Mouse (Mus musculus) left cerebral cortex, postnatal 36 days (tissue): ENCODE results near the gene Krt35. TPM values are rescaled to one million over a fixed set of nuclear protein-coding genes. Genes with fewer than 3 reads are reported as not detected.

Experiments
- DNase-seq, 2 experiments: peaks; one replicate each; pipeline ENCODE4 v3.0.0; 2021 to 2022; ENCODE audit warnings: low spot score in 2 of 2, mixed read lengths in 1 of 2
- intact Hi-C: fragments of 180-260 bp; cut with DNase I; formaldehyde crosslinking; loops from one replicate; pipeline ENCODE4 v1.15.1; 2025
- total RNA-seq, 2 experiments: library from RNA; stranded (reverse); gene quantifications; 2 replicates each; pipeline ENCODE4 v1.2.3; 2021

The Krt35 gene
- total RNA-seq, 2 experiments from 2014 or later = not detected

GRCm38 (mm10) chr11:100067293-100068036, 28.6 kb downstream of the Krt35 start:
- intact Hi-C loops = no loop called here
- DNase-seq = no peak

GRCm38 (mm10) chr11:100066236-100067010, 29.6 kb downstream of the Krt35 start:
- intact Hi-C loops = no loop called here
- no peak for DNase-seq

DNA sequence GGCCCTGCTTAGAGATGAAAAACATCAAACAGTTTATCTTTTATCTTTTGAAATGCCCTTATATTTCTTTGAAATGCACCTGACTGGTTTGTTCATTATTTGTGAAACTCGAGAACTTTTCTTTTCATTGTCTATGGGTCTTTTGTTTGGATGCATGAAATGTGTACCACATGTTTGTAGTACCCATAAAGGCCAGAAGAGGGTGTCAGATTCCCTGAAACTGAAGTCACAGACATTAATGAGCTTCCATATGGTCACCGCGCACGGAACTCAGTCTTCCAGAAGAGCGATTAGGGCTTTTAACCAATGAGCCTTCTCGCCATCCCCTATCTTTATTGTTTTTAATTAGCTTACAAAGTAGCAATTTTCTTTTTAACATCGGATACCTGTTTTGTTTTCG, 37.2 kb downstream of the Krt35 start:
- DNase-seq = no peak
- intact Hi-C loops = no loop called here

- intact Hi-C loops = no loop called here
- no peak for DNase-seq
Measured at GRCm38 (mm10) chr11:100055686-100056655, 40.1 kb downstream of the Krt35 start.

DNA sequence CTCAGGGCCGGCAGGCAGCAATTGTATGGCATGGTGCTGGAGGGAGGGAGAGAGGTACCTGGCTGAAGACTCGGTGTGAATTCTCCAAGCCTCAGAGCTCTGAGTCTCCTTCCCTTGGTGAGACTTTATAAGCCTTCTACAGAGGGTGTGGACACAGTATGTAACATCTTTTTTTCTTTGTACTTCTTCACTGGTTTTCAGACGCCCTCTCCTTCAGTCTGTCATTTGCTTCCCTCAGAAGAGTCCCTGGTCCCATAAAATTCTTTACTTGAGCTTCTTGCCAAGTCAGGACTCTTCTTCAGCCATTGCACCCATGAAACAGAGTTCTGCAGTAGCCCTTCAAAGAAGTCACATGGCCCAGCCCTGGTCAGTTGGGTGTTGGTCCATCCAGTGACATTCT, 45.6 kb downstream of the Krt35 start, which contains the start of gene Krt31:
Gene Krt31 (minus strand): TSS at position 101 of the 400 bp plus-strand sequence.
- intact Hi-C loops = no loop called here
- no peak for DNase-seq

DNA sequence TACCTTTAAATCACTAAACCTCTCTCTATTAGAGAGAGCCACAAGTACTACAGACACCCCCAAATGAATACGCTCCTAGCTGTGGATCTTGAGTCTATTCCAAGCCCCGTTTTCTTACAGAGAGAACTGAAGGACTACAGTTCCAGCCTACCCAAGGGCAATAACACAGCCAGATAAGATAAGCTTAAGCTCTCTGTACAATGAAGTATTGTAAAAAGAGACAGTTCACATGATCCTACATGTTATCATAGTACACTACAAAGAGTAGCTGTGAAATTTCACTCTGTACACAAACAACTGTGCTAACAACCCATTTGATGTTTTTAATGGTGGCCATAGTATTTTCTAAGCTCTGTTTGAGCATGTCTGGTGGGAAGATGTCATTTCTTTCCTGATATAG, 48.8 kb downstream of the Krt35 start:
- DNase-seq = no peak
- intact Hi-C loops = no loop called here

DNA sequence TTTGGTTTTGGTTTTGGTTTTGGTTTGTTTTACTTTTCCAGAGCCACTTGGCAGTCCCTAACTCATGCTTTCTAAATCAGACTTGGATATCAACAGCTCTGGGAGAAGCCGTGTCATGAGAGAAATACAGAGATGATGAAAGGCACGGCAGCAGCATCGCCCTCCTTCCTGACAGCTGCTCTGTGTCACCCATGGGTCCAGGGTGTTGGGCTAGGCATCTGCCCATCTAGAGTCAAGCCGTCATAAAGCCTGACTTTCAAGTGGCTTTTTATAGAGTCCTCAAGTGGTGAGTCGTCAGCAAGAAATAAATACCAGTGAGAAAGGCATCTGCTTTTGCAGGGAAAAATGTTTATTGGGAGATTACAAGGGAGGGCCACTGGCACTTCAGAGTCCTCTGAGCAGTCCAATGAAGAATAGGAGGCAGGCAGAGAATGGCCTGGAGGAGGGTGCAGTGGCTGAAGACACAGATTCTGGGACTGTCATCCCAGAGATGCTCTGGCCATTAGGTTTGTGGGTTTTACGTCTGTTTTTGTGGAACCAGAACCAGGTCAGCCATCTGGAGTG, 49.7 kb downstream of the Krt35 start:
- intact Hi-C loops = no loop called here
- no peak for DNase-seq

Other genes starting within 250 kb of the Krt35 start
- not detected for gene Krtap4-16, start 244.6 kb downstream of the Krt35 start, total RNA-seq
- gene Gm11568, start 238.3 kb downstream of the Krt35 start, total RNA-seq = not detected
- gene Gm11559, start 231.8 kb downstream of the Krt35 start, total RNA-seq = not detected
- gene Krtap9-1, start 222.9 kb downstream of the Krt35 start, total RNA-seq = not detected
- not detected for gene Gm11567, start 217.1 kb downstream of the Krt35 start, total RNA-seq
- gene Krtap31-1, start 188.3 kb downstream of the Krt35 start, total RNA-seq = not detected
- gene Gm11565, start 181.5 kb downstream of the Krt35 start, total RNA-seq = not detected
- gene Krtap31-2, start 159.9 kb downstream of the Krt35 start, total RNA-seq = not detected
- not detected for gene Krtap9-5, start 147.8 kb downstream of the Krt35 start, total RNA-seq
- not detected for gene Krtap29-1, start 117.2 kb downstream of the Krt35 start, total RNA-seq
- gene Krtap16-1, start 109.6 kb downstream of the Krt35 start, total RNA-seq = not detected
- gene Krtap17-1, start 102.2 kb downstream of the Krt35 start, total RNA-seq = not detected
- not detected for gene Krt33a, start 80.0 kb downstream of the Krt35 start, total RNA-seq
- gene Krt33b, start 66.4 kb downstream of the Krt35 start, total RNA-seq = not detected
- not detected for gene Krt34, start 54.7 kb downstream of the Krt35 start, total RNA-seq
- gene Krt31, start 45.7 kb downstream of the Krt35 start, total RNA-seq = not detected
- not detected for gene Krt32, start 8.0 kb downstream of the Krt35 start, total RNA-seq
- gene Krt36, start 9.4 kb upstream of the Krt35 start, total RNA-seq = not detected
- gene Krt13, start 25.3 kb upstream of the Krt35 start, total RNA-seq = not detected
- gene Krt15, start 39.7 kb upstream of the Krt35 start, total RNA-seq = not detected
- not detected for gene Krt19, start 52.4 kb upstream of the Krt35 start, total RNA-seq
- gene Krt9, start 97.0 kb upstream of the Krt35 start, total RNA-seq = 1 to 10 TPM; 2.0 to 4.0 TPM
- gene Krt14, start 111.3 kb upstream of the Krt35 start, total RNA-seq = not detected
- gene Krt16, start 152.7 kb upstream of the Krt35 start, total RNA-seq = not detected
- gene Krt17, start 164.8 kb upstream of the Krt35 start, total RNA-seq = not detected
- gene Krt42, start 173.6 kb upstream of the Krt35 start, total RNA-seq = not detected
- gene Eif1, start 223.6 kb upstream of the Krt35 start, total RNA-seq = 100 to 1,000 TPM; 712 to 762 TPM
- not detected for gene Gast, start 238.2 kb upstream of the Krt35 start, total RNA-seq